Mouse (Mus musculus): ENCODE results near the gene Gm20661.

The Gm20661 gene

DNA sequence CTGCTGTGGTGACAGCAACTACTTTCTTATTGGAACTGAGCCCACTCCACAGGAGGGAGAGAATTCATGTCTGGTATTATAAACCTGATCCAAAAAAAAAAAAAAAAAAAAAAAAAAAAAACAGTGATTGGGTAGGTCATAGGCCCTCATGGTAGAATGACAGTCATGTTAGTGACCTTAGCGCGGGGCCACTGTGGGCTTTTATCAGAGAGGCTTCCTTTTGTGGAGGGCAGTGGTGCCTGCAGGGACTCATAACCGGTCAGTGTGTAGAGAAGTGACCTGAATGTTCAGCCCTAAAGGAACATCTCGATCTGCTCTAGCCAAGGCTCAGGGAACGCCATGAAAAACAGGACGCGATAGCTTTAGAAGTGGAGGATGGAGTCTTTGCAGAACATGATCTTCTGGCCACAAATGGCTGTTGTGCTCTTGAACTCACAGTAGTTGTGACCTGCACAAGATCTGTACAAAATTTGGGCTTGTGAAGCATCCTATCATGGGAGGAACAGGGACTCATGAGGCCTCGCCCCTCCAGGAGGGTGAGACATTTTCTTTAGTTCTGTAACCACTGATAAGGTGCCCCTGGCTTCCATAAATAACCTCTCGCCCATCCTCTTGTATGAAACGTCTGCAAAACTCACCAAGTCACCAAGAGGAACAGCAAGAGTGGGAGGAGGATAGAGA is 8.2 kb upstream of the Gm20661 start:
- Histone ChIP-seq H3K4me3 (replicated peaks; ENCODE audit: low read length) (no peak overlapping the region), H3K36me3 (ENCODE audit: insufficient read depth, low read length) (peaks cover 40% of the 10 kb centered on the region), H3K4me1 (replicated peaks; ENCODE audit: low read depth, low read length) (peaks cover 29% of the 10 kb centered on the region), H3K27me3 (ENCODE audit: insufficient read depth, low read length) (peaks cover 22% of the 10 kb centered on the region), H3K9me3 (ENCODE audit: low read length) (no peaks in the 10 kb centered on the region)
- TF ChIP-seq CTCF (conservative IDR thresholded peaks at IDR 0.05; ENCODE audit: low read length), result no peak
- TF ChIP-seq NANOG (IDR thresholded peaks at IDR 0.05; ENCODE audit: borderline replicate concordance, low read length), result no peak
- TF ChIP-seq POU5F1 (IDR thresholded peaks at IDR 0.05; ENCODE audit: borderline replicate concordance, low read length), result no peak

GRCm38 (mm10) chr9:107975399-107976386 is 7.2 kb upstream of the Gm20661 start, which contains the start of gene Uba7:
Gene Uba7 (plus strand): TSS chr9:107975505.
- Histone ChIP-seq H3K36me3 (ENCODE audit: insufficient read depth, low read length) (peaks cover 29% of the 10 kb centered on the region), H3K4me3 (replicated peaks; ENCODE audit: low read length) (no peak within 1 kb of the TSS), H3K27me3 (ENCODE audit: insufficient read depth, low read length) (peaks cover 29% of the 10 kb centered on the region), H3K9me3 (ENCODE audit: low read length) (no peaks in the 10 kb centered on the region), H3K4me1 (replicated peaks; ENCODE audit: low read depth, low read length) (peaks cover 18% of the 10 kb centered on the region)
- TF ChIP-seq POU5F1 (IDR thresholded peaks at IDR 0.05; ENCODE audit: borderline replicate concordance, low read length), result no peak
- no peak for TF ChIP-seq CTCF (conservative IDR thresholded peaks at IDR 0.05; ENCODE audit: low read length)
- TF ChIP-seq NANOG (IDR thresholded peaks at IDR 0.05; ENCODE audit: borderline replicate concordance, low read length), result no peak

GRCm38 (mm10) chr9:107978815-107979214 is 4.0 kb upstream of the Gm20661 start:
- TF ChIP-seq CTCF (conservative IDR thresholded peaks at IDR 0.05; ENCODE audit: low read length) (no peak), NANOG (IDR thresholded peaks at IDR 0.05; ENCODE audit: borderline replicate concordance, low read length) (no peak), POU5F1 (IDR thresholded peaks at IDR 0.05; ENCODE audit: borderline replicate concordance, low read length) (no peak)
- H3K9me3 ChIP-seq (ENCODE audit: low read length), result no peaks in the 10 kb centered on the region
- peaks cover 23% of the 10 kb centered on the region for H3K4me1 ChIP-seq (replicated peaks; ENCODE audit: low read depth, low read length)

DNA sequence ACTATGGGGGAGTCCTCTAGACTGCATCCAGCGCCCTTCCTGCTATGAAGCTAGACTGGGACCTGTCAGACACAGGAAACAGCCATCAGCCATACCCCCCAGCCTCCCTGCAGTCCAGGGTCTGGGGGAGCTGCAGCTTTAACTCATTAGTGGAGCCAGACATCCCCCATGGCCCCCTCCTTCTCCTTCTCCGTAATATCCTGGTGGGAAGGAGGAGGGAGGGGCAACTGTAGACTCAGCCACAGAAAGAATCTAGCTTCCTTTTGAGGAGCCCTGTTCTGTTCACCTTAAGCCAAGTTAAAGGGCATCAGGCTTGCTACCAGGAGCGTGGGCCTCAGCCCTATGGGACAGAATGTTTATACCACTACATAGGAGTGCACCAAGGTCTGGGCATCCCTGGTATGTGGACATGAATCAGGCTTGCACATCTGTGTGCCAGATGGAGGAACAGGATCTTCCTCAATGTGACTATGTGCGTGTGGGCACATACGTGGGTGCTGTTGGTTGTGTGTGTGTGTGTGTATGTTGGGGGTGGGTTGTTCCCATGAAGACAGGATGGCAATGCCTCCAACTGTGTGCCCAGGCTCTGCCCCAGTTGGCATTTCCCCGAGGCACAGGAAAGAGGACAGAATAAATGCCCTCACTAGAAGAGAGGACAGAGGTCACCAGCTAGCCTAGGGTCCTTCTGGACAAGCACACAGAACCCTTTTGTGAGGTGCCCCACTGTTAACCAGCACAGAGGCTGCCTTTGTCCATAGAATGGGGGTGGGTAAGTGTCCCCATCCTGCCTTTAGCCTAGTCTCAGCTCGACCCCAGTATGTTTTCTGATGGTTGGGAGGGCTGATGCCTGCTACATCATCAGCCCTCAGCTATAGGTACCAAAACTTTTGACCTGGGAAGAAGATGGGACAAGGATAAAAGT is 913 bp upstream of the Gm20661 start:
- no peaks in the 10 kb centered on the region for H3K36me3 ChIP-seq (ENCODE audit: insufficient read depth, low read length)
- H3K4me1 ChIP-seq (replicated peaks; ENCODE audit: low read depth, low read length), result peaks cover 41% of the 10 kb centered on the region
- H3K27me3 ChIP-seq (ENCODE audit: insufficient read depth, low read length), result peaks cover 70% of the 10 kb centered on the region
- H3K9me3 ChIP-seq (ENCODE audit: low read length), result no peaks in the 10 kb centered on the region
- H3K4me3 ChIP-seq (replicated peaks; ENCODE audit: low read length), result no peak overlapping the region
- TF ChIP-seq CTCF (conservative IDR thresholded peaks at IDR 0.05; ENCODE audit: low read length), result no peak
- no peak for TF ChIP-seq POU5F1 (IDR thresholded peaks at IDR 0.05; ENCODE audit: borderline replicate concordance, low read length)

More at GRCm38 (mm10) chr9:107978815-107979214, 4.0 kb upstream of the Gm20661 start:
- H3K4me3 ChIP-seq (replicated peaks; ENCODE audit: low read length), result no peak overlapping the region
- no peaks in the 10 kb centered on the region for H3K36me3 ChIP-seq (ENCODE audit: insufficient read depth, low read length)
- H3K27me3 ChIP-seq (ENCODE audit: insufficient read depth, low read length), result peaks cover 60% of the 10 kb centered on the region

DNA sequence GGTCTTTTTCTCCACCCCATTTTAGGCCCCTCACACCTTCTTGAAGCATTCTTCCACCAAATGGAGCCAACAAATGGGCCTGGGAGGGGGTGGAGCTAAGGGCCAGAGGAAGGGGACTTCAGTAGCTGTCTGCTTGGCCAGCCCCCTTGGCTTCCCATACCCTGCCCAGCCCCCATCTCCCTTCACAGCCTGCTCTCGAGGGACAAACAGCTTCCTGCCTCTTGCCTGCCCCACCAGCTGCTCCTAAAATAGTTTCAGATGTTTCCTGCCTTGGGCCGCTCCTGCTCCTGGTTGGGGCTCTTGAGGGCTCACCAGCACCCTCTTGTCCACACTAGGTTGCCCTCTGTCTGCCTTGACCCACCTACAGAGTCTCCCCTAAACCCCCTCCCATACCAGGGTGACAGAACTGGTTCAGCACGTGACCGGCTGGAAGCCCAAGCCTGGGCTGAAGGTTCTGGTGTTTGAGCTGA is 598 bp downstream of the Gm20661 start:
- Histone ChIP-seq H3K36me3 (ENCODE audit: insufficient read depth, low read length) (no peaks in the 10 kb centered on the region), H3K4me3 (replicated peaks; ENCODE audit: low read length) (peak overlapping the region; percentile 39; the same call in 1 of the 2 replicates), H3K4me1 (replicated peaks; ENCODE audit: low read depth, low read length) (peaks cover 54% of the 10 kb centered on the region), H3K9me3 (ENCODE audit: low read length) (no peaks in the 10 kb centered on the region), H3K27me3 (ENCODE audit: insufficient read depth, low read length) (peaks cover 62% of the 10 kb centered on the region)
- TF ChIP-seq CTCF (conservative IDR thresholded peaks at IDR 0.05; ENCODE audit: low read length) (no peak), POU5F1 (IDR thresholded peaks at IDR 0.05; ENCODE audit: borderline replicate concordance, low read length) (no peak), NANOG (IDR thresholded peaks at IDR 0.05; ENCODE audit: borderline replicate concordance, low read length) (no peak)

DNA sequence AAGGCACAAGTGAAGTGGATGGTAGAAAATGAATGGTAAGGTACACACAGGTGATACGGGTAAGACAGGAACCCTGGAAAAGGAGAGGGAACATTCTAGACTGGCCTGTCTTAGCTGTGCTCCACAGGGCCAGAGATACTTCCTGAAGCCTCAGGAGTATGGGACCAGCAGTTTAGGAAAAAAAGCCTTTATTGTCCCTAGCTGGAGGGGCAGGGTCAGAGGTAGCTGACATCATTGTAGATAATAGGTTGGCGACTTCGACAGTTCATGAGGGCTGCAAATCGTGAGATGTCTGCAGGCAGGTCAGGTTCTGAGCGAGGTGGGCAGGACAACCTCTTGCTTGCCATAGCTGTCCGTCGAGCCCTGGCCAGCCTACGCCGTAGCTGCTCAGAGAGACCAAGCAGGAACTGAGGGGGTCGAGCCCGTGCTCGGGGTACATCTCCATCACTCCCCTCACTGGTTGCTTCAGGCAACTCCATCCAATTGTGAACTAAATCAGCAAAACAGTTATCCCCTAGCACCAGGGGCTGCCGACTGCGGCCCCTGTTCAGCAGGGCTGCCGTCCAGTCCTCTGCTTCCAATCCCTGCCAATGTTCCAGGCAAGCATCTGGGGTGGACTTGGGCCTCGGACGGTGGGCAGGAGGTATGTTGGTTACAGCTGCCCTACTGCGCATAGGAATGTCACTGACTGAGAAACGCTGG is 1.3 kb downstream of the Gm20661 start:
- no peak for TF ChIP-seq POU5F1 (IDR thresholded peaks at IDR 0.05; ENCODE audit: borderline replicate concordance, low read length)
- TF ChIP-seq CTCF (conservative IDR thresholded peaks at IDR 0.05; ENCODE audit: low read length), result no peak
- TF ChIP-seq NANOG (IDR thresholded peaks at IDR 0.05; ENCODE audit: borderline replicate concordance, low read length), result no peak
- Histone ChIP-seq H3K9me3 (ENCODE audit: low read length) (no peaks in the 10 kb centered on the region), H3K4me1 (replicated peaks; ENCODE audit: low read depth, low read length) (peaks cover 56% of the 10 kb centered on the region), H3K36me3 (ENCODE audit: insufficient read depth, low read length) (no peaks in the 10 kb centered on the region), H3K27me3 (ENCODE audit: insufficient read depth, low read length) (peaks cover 57% of the 10 kb centered on the region), H3K4me3 (replicated peaks; ENCODE audit: low read length) (0 out of 2 replicates have a peak overlapping the region, but pooled peaks have one; percentile 87)

DNA sequence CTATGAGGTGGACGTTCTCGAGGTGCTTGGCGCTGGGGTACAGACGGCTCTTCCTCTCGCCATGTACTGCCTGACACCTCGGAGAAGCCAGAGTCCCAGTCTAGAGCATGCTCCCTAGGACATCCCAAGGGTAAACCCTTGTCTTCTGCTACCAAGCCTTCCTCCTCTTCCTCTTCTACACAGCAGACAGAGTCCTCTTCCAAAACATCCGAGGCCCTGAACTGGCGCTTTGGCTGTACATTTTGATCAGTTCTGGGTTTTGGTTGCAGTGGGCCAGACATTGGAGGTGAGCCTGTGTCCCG is 1.8 kb downstream of the Gm20661 start:
- Histone ChIP-seq H3K4me3 (replicated peaks; ENCODE audit: low read length) (peak overlapping the region; percentile 87), H3K36me3 (ENCODE audit: insufficient read depth, low read length) (no peaks in the 10 kb centered on the region), H3K9me3 (ENCODE audit: low read length) (no peaks in the 10 kb centered on the region), H3K4me1 (replicated peaks; ENCODE audit: low read depth, low read length) (peaks cover 59% of the 10 kb centered on the region), H3K27me3 (ENCODE audit: insufficient read depth, low read length) (peaks cover 53% of the 10 kb centered on the region)
- TF ChIP-seq CTCF (conservative IDR thresholded peaks at IDR 0.05; ENCODE audit: low read length) (no peak), POU5F1 (IDR thresholded peaks at IDR 0.05; ENCODE audit: borderline replicate concordance, low read length) (no peak), NANOG (IDR thresholded peaks at IDR 0.05; ENCODE audit: borderline replicate concordance, low read length) (no peak)

Measured in E14TG2a.4 (cell line).